Mouse (Mus musculus) neural tube, embryonic 14.5 days (tissue): ENCODE results near the gene Ogg1. TPM values are rescaled to one million over a fixed set of nuclear protein-coding genes. Genes with fewer than 3 reads are reported as not detected.

Experiments
- ATAC-seq: fragments of 200-750 bp; cut with Nextera tagmentation; 2 replicates; pipeline ENCODE4 v1.8.0; 2017; ENCODE audit warnings: low read depth, mild to moderate bottlenecking, moderate TSS enrichment, moderate library complexity
- H3K27ac ChIP-seq: fragments of 300-500 bp; sonication (generic); 2 replicates; pipeline ENCODE4 v1.5.1; 2014; ENCODE audit warnings: low read depth, mild to moderate bottlenecking, control low read depth, low read length, moderate library complexity, mixed read lengths
- H3K27me3 ChIP-seq: fragments of 300-500 bp; sonication (generic); 2 replicates; pipeline ENCODE4 v1.6.1; 2014; ENCODE audit warnings: low read length; ENCODE audit not compliant: control insufficient read depth, insufficient read depth
- H3K36me3 ChIP-seq: fragments of 300-500 bp; sonication (generic); 2 replicates; pipeline ENCODE4 v1.6.1; 2014; ENCODE audit warnings: low read length, mixed read lengths; ENCODE audit not compliant: control insufficient read depth, insufficient read depth
- H3K4me1 ChIP-seq: fragments of 300-500 bp; sonication (generic); 2 replicates; pipeline ENCODE4 v1.6.1; 2014; ENCODE audit warnings: low read length; ENCODE audit not compliant: control insufficient read depth, insufficient read depth
- H3K4me2 ChIP-seq: fragments of 300-500 bp; sonication (generic); 2 replicates; pipeline ENCODE4 v1.6.1; 2014; ENCODE audit warnings: mild to moderate bottlenecking, low read depth, low read length, control low read depth
- H3K4me3 ChIP-seq: fragments of 300-500 bp; sonication (generic); 2 replicates; pipeline ENCODE4 v1.5.1; 2014; ENCODE audit warnings: low read depth, low read length, control low read depth, mixed read lengths
- H3K9ac ChIP-seq: fragments of 300-500 bp; sonication (generic); replicated peaks from 2 replicates; pipeline ENCODE4 v1.6.1; 2014; ENCODE audit warnings: low read depth, mild to moderate bottlenecking, control low read depth, low read length, mixed read lengths
- H3K9me3 ChIP-seq: fragments of 300-500 bp; sonication (generic); 2 replicates; pipeline ENCODE4 v1.6.1; 2016; ENCODE audit warnings: low read length; ENCODE audit not compliant: control insufficient read depth
- WGBS: fragments of 180-500 bp; shearing (Covaris S2); extraction: QIAGEN DNeasy Blood & Tissue Kit; methylation state at CpG from one replicate; pipeline ENCODE4 v1.1.7; 2014; 5-methylcytosine and 5-hydroxymethylcytosine counted together
- polyA plus RNA-seq: library from polyadenylated mRNA; unstranded; fragments of >200 nt; fragmentation: Nextera tagmentation; extraction: Ambion mirVana; gene quantifications from 2 replicates; pipeline ENCODE4 v1.2.1, GENCODE M21; 2014

Ogg1 gene
- polyA plus RNA-seq, 1 experiment from 2014 or later = 8.9 TPM

DNA sequence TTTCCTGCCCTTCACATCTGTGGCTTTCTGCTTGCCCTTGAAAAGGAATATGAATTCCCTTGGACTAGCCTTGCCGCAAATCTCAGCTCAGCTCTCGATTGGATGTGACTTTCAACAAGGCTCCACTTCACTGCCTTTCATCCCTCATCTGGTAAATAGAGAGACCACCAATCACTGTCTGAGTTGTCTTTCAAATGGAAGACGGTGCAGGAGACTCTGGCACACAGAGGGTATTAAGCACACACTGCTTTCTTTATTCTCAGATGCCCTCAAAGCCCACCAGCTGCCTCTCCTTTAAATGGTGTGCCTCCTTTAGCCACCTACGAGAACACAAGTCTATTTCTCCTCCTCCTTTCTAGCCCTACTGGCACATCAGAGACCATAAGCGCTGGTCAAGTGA is 41.8 kb downstream of the Ogg1 start:
- H3K9ac ChIP-seq = no peak overlapping the region
- no peak overlapping the region for H3K4me2 ChIP-seq
- no peaks in the 10 kb centered on the region for H3K27me3 ChIP-seq
- no peak overlapping the region for H3K4me3 ChIP-seq
- H3K27ac ChIP-seq = no peak overlapping the region
- H3K36me3 ChIP-seq = peaks cover 40% of the 10 kb centered on the region
- no peaks in the 10 kb centered on the region for H3K4me1 ChIP-seq
- no peak for ATAC-seq
- WGBS = 65% methylated on average over 5 of the region's 5 CpGs
- H3K9me3 ChIP-seq = no peaks in the 10 kb centered on the region

DNA sequence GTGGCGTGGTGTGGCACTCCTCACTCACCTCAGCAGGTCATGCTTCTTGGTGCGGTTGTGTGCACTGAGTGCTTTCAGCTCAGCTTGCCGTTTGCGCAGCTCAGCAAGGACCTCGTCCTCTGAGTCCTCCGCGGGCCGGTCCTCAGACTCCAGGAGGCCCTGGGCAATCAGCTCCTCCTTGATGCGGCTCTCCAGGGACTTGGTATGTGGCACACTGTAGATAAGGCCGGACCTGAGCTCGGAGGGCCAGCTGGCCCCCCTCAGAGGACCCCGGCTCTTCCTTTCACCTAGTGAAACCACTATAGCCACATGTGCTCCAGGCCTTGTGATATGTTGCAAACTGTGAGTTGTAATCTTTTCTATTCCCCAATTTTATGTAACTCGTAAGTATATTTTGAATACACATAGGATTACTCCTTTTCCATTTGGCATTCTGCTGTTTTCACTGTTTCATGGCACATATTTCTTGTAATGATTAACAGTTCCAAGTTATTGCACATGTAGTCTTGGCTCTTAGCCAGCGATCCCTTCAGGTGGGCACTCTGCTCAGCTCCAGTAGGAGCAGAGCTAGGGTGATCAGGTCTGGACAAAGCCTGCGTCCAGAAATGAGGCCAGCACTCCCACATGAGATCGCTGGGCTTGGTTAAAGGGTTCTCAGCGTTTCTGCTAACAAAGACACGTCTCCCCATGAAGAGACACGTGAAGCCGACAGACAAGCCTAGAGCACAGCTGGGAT is 43.6 kb downstream of the Ogg1 start:
- Histone ChIP-seq H3K4me1 (no peaks in the 10 kb centered on the region), H3K36me3 (peaks cover 56% of the 10 kb centered on the region), H3K4me2 (no peak overlapping the region), H3K4me3 (no peak overlapping the region), H3K27me3 (no peaks in the 10 kb centered on the region), H3K27ac (no peak overlapping the region), H3K9me3 (no peaks in the 10 kb centered on the region), H3K9ac (no peak overlapping the region)
- ATAC-seq = no peak
- WGBS = 95% methylated on average over 20 of the region's 20 CpGs

DNA sequence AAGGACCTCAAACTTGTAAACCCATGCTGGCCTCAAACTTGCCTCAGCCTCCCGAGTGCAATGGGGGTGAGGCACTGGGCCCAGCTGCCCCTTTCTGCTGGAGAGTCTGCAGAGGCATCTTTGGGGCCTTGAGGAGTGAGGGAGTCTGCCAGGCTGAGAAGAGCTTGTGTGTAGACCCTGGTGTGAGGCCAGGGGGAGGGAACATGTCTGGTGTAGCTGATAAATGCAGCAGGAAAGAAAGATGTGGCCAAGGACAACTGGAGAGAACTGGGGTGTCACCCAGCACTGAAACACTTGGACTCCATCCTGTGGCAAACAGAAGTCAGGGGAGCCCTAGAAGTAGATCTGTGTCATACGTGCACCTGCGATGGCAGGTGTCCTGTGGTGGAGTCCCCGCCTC is 46.7 kb downstream of the Ogg1 start:
- no peak for ATAC-seq
- Histone ChIP-seq H3K4me3 (no peak overlapping the region), H3K27ac (no peak overlapping the region), H3K9me3 (no peaks in the 10 kb centered on the region), H3K4me1 (peaks cover 4% of the 10 kb centered on the region; the same call in 1 of the 2 replicates), H3K27me3 (no peaks in the 10 kb centered on the region), H3K4me2 (no peak overlapping the region), H3K9ac (no peak overlapping the region), H3K36me3 (peaks cover 50% of the 10 kb centered on the region)
- 97% methylated on average over 4 of the region's 4 CpGs for WGBS

DNA sequence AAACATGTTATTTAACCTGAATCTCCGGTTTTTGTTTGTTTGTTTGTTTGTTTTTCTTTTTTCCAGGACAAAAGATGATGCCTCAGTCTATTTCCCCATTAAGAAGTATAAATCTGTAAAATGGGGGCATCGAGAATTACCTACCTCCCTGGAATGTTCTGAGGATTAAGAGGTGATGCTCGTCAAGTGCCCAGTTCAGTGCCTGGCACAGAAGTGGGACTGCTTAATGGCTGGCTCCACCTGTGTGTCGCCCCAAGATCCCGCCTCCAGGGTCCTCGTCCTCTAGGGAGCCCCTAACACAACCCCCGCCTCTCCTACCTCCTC is 50.4 kb downstream of the Ogg1 start:
- WGBS = 13% methylated on average over 7 of the region's 7 CpGs
- no peaks in the 10 kb centered on the region for H3K27me3 ChIP-seq
- peak overlapping the region; percentile 93 for H3K9ac ChIP-seq
- peak overlapping the region; percentile 96 for H3K4me3 ChIP-seq
- ATAC-seq = no peak
- H3K9me3 ChIP-seq = no peaks in the 10 kb centered on the region
- H3K36me3 ChIP-seq = peaks cover 46% of the 10 kb centered on the region
- H3K4me1 ChIP-seq = peaks cover 12% of the 10 kb centered on the region
- peak overlapping the region; percentile 91 for H3K27ac ChIP-seq
- H3K4me2 ChIP-seq = peak overlapping the region; percentile 98

DNA sequence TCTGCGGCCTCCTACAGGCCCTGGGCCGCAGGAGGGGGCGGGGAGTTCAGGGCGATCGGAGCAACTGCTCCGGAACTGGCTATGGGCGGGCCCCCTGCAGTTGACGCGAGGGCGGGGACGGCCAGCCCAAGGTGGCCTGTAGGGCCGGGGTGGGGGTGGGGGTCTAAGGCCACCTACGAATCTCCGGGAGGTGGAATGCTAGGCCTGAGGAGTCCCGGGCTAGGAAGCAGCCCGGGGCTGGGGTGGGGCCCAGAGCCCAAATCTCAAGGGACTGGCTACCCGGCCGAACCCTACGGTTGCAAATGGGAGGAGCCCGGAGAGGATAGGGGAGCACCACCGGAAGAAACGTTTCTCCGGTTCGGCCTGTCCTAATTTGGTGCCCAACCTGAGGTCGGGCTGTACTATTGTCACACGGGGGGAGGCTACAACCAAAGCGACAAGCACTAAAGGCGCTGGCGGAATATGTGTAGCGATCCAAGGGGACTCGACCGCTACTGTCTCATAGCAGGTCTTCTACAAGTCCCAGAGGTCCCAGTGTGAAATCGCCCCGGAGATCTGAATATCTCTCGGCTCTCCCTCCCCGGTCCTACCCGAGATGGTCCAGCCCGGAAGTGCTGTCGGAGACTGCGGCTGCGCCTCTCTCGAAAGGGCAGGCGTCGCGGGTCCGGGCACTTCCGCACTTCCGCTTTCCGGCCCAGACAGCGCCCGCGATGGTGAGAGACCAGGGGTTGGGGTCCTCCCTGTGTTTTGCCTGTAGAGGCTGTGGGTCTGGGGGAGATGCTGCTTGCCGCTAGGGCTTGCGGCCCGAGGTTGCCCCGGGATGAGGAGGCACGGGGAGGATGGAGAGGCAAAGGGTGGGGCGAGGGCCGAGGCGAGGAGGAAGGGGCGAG is 51.0 kb downstream of the Ogg1 start, which contains the start of the genes Tada3 and Arpc4:
TSS of gene Tada3 (minus strand) at position 388 of the 890 bp plus-strand sequence.
TSS of gene Arpc4 (plus strand) at position 620 of the 890 bp plus-strand sequence.
- H3K27ac ChIP-seq = peak within 1 kb of the TSS; percentile 91
- peak within 1 kb of the TSS; percentile 96 for H3K4me3 ChIP-seq
- peaks cover 44% of the 10 kb centered on the region for H3K36me3 ChIP-seq
- no peaks in the 10 kb centered on the region for H3K27me3 ChIP-seq
- peak within 1 kb of the TSS; percentile 93 for H3K9ac ChIP-seq
- under 1% methylated on average over 57 of the region's 61 CpGs for WGBS
- H3K4me2 ChIP-seq = peak within 1 kb of the TSS; percentile 98
- peak; percentile 95 for ATAC-seq
- no peaks in the 10 kb centered on the region for H3K9me3 ChIP-seq
- H3K4me1 ChIP-seq = peaks cover 12% of the 10 kb centered on the region

DNA sequence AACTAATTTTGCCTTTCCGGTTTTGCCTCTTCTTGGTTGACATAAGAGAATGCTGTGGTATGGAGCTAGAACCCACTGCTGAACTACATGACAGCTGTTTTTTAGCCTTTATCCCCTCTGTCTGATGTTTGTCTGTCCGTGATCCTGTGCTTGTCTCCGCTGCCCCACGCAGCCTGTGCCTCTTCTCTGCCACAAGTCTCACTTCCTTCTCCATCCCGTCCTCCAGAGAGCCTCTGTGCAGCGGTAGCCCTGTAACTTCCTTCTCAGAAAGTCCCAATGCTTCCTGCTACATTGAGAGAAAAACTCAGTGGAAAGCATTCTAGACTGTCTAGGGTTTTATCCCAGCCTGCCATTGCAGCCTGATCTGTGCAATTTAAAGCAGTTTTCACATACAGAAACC is 52.5 kb downstream of the Ogg1 start:
- H3K27ac ChIP-seq = no peak overlapping the region
- H3K9me3 ChIP-seq = no peaks in the 10 kb centered on the region
- peaks cover 43% of the 10 kb centered on the region for H3K36me3 ChIP-seq
- no peaks in the 10 kb centered on the region for H3K27me3 ChIP-seq
- H3K4me1 ChIP-seq = peaks cover 12% of the 10 kb centered on the region
- peak overlapping the region; percentile 96; the same call in 1 of the 2 replicates for H3K4me3 ChIP-seq
- WGBS = 93% methylated on average over 6 of the region's 6 CpGs
- H3K4me2 ChIP-seq = peak overlapping the region; percentile 98; the same call in 1 of the 2 replicates
- no peak overlapping the region for H3K9ac ChIP-seq
- no peak for ATAC-seq

DNA sequence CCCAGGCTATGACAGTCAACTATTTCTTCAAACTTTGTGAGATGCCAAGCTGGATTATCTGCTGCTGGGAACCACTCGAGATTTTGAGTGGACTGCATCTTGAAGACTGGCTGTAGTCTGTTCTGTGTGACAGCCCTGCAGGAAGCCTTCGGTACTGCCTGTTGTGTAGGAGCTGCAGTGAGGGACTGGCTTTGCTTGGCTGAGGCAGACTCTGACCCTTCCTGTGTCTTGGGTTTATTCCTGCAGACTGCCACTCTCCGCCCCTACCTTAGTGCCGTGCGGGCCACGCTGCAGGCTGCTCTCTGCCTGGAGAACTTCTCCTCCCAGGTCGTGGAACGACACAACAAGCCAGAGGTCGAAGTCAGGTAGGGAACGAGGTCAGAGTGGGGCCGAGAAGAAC is 53.7 kb downstream of the Ogg1 start:
- WGBS = 95% methylated on average over 11 of the region's 11 CpGs
- peaks cover 43% of the 10 kb centered on the region for H3K36me3 ChIP-seq

DNA sequence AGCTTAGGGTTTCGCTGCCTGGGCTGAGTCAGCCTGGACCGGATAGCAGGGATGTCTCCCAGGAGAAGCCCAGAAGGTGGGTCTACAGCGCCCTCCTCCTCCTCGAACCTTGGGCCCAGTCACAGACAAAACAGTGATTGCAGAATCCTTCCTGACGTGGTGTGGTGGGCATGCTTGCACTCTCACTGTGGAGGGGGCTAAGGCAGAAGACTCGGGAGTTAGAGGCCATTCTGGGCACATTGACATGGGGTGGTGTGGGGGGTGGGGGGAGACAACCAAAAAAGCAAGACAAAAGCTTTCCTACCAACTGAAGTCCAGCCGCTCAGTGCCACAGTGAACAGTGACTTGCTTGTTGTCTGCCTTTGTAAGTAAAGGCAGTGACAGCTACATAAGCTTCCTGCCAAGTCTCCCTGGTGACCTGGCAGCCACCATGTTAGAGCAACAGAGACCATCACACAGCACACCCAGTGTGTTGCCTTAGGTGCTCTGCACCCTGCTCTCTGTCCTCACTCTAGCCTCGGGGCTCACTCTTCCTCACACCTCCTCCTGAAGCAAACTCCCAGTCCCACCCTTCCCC is 57.7 kb downstream of the Ogg1 start:
- Histone ChIP-seq H3K27ac (peak overlapping the region; percentile 44; the same call in 1 of the 2 replicates), H3K36me3 (peaks cover 73% of the 10 kb centered on the region)
- 78% methylated on average over 8 of the region's 8 CpGs for WGBS

More for the DNA sequence above, 53.7 kb downstream of the Ogg1 start:
- Histone ChIP-seq H3K9me3 (no peaks in the 10 kb centered on the region), H3K4me3 (no peak overlapping the region), H3K4me2 (no peak overlapping the region), H3K27me3 (no peaks in the 10 kb centered on the region), H3K9ac (no peak overlapping the region), H3K27ac (no peak overlapping the region), H3K4me1 (peaks cover 12% of the 10 kb centered on the region)
- no peak for ATAC-seq

More for the DNA sequence above, 57.7 kb downstream of the Ogg1 start:
- no peak overlapping the region for H3K4me3 ChIP-seq
- H3K27me3 ChIP-seq = no peaks in the 10 kb centered on the region
- no peaks in the 10 kb centered on the region for H3K9me3 ChIP-seq
- no peaks in the 10 kb centered on the region for H3K4me1 ChIP-seq
- ATAC-seq = peak; percentile 67
- H3K4me2 ChIP-seq = no peak overlapping the region
- no peak overlapping the region for H3K9ac ChIP-seq
